ENCODE assay signal across 13 mouse cellular contexts in the genomic region with DNA sequence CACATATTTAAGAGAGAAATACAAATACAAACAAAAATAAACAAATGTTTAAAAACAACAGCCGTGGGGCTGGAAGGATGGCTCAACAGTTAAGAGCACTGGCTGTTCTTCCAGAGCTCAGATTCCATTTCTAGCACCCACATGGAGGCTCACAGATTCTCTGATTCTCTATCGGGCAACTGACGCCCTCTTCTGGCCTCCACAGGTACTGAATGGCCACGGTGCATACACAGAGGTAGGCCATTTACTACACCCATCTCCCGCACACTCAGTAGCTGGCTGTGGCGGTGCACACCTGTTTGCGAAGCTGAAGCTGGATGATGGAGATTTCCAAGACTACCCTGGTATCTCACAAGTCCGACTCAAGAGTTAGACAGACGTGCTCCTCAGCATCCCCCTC. TPM values are rescaled to one million over a fixed set of nuclear protein-coding genes. Genes with fewer than 3 reads are reported as not detected.
A peak's percentile ranks its signal among the peaks of the same experiment; 100 is the strongest.
DNase-seq lines count a peak whose midpoint lies in the region; TF ChIP-seq lines count a peak whose summit lies in the region.
"Had no signal": no experiment of that assay in that cellular context is flagged by ENCODE, and none has a peak within 500 bp of the region (broad histone marks: within the 10 kb centered on the region; RNA-seq: fewer than 3 reads in every experiment).

No protein-coding gene starts in this region.

- H3K27ac ChIP-seq in cerebellum, adult 2 months (ENCODE audit: insufficient read depth, low read length) = no peak overlapping the region
- H3K27ac ChIP-seq in kidney, adult 2 months (ENCODE audit: insufficient read depth, low read depth, low read length) = no peak overlapping the region
- no peak overlapping the region for H3K27ac ChIP-seq in small intestine, adult 2 months (ENCODE audit: insufficient read depth, low read depth, low read length)
- H3K27ac ChIP-seq: midbrain, embryonic 13.5 days had no signal

- no peak overlapping the region for H3K4me3 ChIP-seq in cerebellum, adult 2 months (replicated peaks; ENCODE audit: insufficient read depth, low read depth, low read length)
- H3K4me3 ChIP-seq in kidney, adult 2 months (ENCODE audit: insufficient read depth, low read depth, low read length) = no peak overlapping the region
- H3K4me3 ChIP-seq in small intestine, adult 2 months (ENCODE audit: low read depth, low read length) = no peak overlapping the region
- H3K4me3 ChIP-seq: midbrain, embryonic 13.5 days had no signal

- H3K4me1 ChIP-seq in cerebellum, adult 2 months (ENCODE audit: control insufficient read depth, insufficient read depth, low read length) = no peaks in the 10 kb centered on the region
- H3K4me1 ChIP-seq in kidney, adult 2 months (ENCODE audit: control insufficient read depth, insufficient read depth, low read length) = no peaks in the 10 kb centered on the region
- no peaks in the 10 kb centered on the region for H3K4me1 ChIP-seq in small intestine, adult 2 months (ENCODE audit: control insufficient read depth, insufficient read depth, insufficient read length, low read length)
- H3K4me1 ChIP-seq: midbrain, embryonic 13.5 days had no signal

- no peaks in the 10 kb centered on the region for H3K36me3 ChIP-seq in kidney, adult 2 months (ENCODE audit: control insufficient read depth, insufficient read depth, low read length)
- H3K36me3 ChIP-seq in small intestine, adult 2 months (ENCODE audit: control insufficient read depth, insufficient read depth, low read length) = peaks cover 8% of the 10 kb centered on the region

- H3K27me3 ChIP-seq in cerebellum, adult 2 months (ENCODE audit: control insufficient read depth, insufficient read depth, low read length) = no peaks in the 10 kb centered on the region
- no peaks in the 10 kb centered on the region for H3K27me3 ChIP-seq in kidney, adult 2 months (replicated peaks; ENCODE audit: control insufficient read depth, insufficient read depth, low read length)
- H3K27me3 ChIP-seq in small intestine, adult 2 months (ENCODE audit: control insufficient read depth, insufficient read depth, low read length) = no peaks in the 10 kb centered on the region
- H3K27me3 ChIP-seq: midbrain, embryonic 13.5 days had no signal

- peak; percentile 33; the same call in 1 of the 2 replicates for TF ChIP-seq CTCF in cerebellum, adult 2 months (IDR thresholded peaks at IDR 0.05; ENCODE audit: borderline replicate concordance, insufficient read depth, low read depth, low read length)
- peak; percentile 30; the same call in 1 of the 2 replicates for TF ChIP-seq CTCF in kidney, adult 2 months (conservative IDR thresholded peaks at IDR 0.05; ENCODE audit: insufficient read depth, insufficient read length, low read depth, low read length)
- peak; percentile 31; the same call in 1 of the 2 replicates for TF ChIP-seq CTCF in small intestine, adult 2 months (IDR thresholded peaks at IDR 0.05; ENCODE audit: extremely low read depth, insufficient read length, insufficient replicate concordance, low read depth, low read length)

- no peak for TF ChIP-seq POLR2A in cerebellum, adult 2 months (IDR thresholded peaks at IDR 0.05; ENCODE audit: borderline replicate concordance, insufficient read depth, low read length)
- no peak for TF ChIP-seq POLR2A in kidney, adult 2 months (IDR thresholded peaks at IDR 0.05; ENCODE audit: low read depth, low read length)
- no peak for TF ChIP-seq POLR2A in small intestine, adult 2 months (IDR thresholded peaks at IDR 0.05; ENCODE audit: low read depth, low read length)

- 94% methylated on average over 9 of the region's 9 CpGs for WGBS in cerebellum, adult 2 months
- WGBS in kidney, adult 2 months = 94% methylated on average over 9 of the region's 9 CpGs
- 90% methylated on average over 9 of the region's 9 CpGs for WGBS in small intestine, adult 2 months

- no peak for DNase-seq in cerebellum, adult 2 months
- DNase-seq in cerebellum, adult 9-10 months = no peak
- no peak for DNase-seq in kidney, adult 2 months
- no peak for DNase-seq in kidney, postnatal 10 days
- peak; percentile 28 for DNase-seq in right cerebral cortex, postnatal 4 days
- no peak for DNase-seq in right cerebral cortex, postnatal 36 days (ENCODE audit: low spot score in 2 of 2)
- no peak for DNase-seq in right cerebral cortex, adult 2 months (ENCODE audit: low spot score in 2 of 2)
- DNase-seq: cerebellum, adult 11 months; heart, postnatal 14 days; kidney, adult 9 months; layer of hippocampus, postnatal 36 days had no signal

RNA-seq across cellular contexts. Expression of gene Tgfb2, which starts 13.9 kb away (rescaled TPM):
- polyA plus RNA-seq in cerebellum, adult 2 months (2012; rRNA removed) = 3.8 and 4.0 TPM in 2 replicates
- 1.5 TPM in 2 replicates for polyA plus RNA-seq in kidney, adult 2 months (2012; rRNA removed)
- 0.79 TPM in 2 replicates for polyA plus RNA-seq in small intestine, adult 2 months (2012; rRNA removed)

RNA-seq across cellular contexts. Expression of gene Rrp15, which starts 29.4 kb away (rescaled TPM):
- polyA plus RNA-seq in cerebellum, adult 2 months (2012; rRNA removed) = 10.7 and 12.2 TPM in 2 replicates
- polyA plus RNA-seq in kidney, adult 2 months (2012; rRNA removed) = 3.1 and 4.5 TPM in 2 replicates
- polyA plus RNA-seq in small intestine, adult 2 months (2012; rRNA removed) = 0.39 and 1.3 TPM in 2 replicates
